In the genomic region with DNA sequence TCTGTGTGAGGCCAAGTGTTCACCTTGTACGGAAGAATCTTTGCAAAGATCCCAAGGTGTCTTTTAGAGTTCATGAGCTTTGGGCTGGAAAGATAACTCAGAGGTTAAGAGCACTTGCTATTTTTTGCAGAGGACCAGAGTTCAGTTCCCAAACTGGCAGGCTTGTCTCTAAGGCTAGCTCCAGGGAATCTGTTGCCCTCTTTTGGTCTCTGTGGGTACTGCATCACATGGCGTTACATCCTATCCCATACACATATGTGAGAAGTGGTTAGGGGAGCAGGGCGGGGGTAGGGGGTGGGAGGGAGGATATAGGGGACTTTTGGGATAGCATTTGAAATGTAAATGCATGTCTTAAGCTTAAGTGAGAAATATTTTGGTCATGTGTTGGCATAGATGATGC, we compare ENCODE assay signal across 9 mouse cellular contexts.
DNase-seq lines count a peak whose midpoint lies in the region; ATAC-seq and TF ChIP-seq lines count a peak whose summit lies in the region.
"Had no signal": no experiment of that assay in that cellular context is flagged by ENCODE, and none has a peak within 500 bp of the region (broad histone marks: within the 10 kb centered on the region; RNA-seq: fewer than 3 reads in every experiment).

No protein-coding gene starts in this region.

- ATAC-seq in hindbrain, embryonic 14.5 days (ENCODE audit: low FRiP score), result no peak
- no peak for ATAC-seq in hindbrain, embryonic 12.5 days (ENCODE audit: low FRiP score)

- H3K4me1 ChIP-seq in hindbrain, embryonic 14.5 days (replicated peaks; ENCODE audit: control insufficient read depth, insufficient read depth, low read length), result no peaks in the 10 kb centered on the region
- H3K4me1 ChIP-seq in hindbrain, embryonic 12.5 days, result no peaks in the 10 kb centered on the region
- no peaks in the 10 kb centered on the region for H3K4me1 ChIP-seq in E14TG2a.4 (replicated peaks; ENCODE audit: low read depth, low read length)
- H3K4me1 ChIP-seq: embryonic facial prominence, embryonic 13.5 days had no signal

- H3K36me3 ChIP-seq in hindbrain, embryonic 14.5 days (replicated peaks; ENCODE audit: control insufficient read depth, insufficient read depth), result no peaks in the 10 kb centered on the region
- no peaks in the 10 kb centered on the region for H3K36me3 ChIP-seq in hindbrain, embryonic 12.5 days
- no peaks in the 10 kb centered on the region for H3K36me3 ChIP-seq in E14TG2a.4 (ENCODE audit: insufficient read depth, low read length)
- H3K36me3 ChIP-seq: embryonic facial prominence, embryonic 13.5 days had no signal

- DNase-seq in hindbrain, embryonic 14.5 days (ENCODE audit: low spot score), result peak; percentile 30
- peak; percentile 83 for DNase-seq in ZHBTc4 (ENCODE audit: low read depth, low spot score)
- DNase-seq in hindlimb bud, embryonic 11.5 days (ENCODE audit: extremely low spot score, low read depth, low spot score), result peak; percentile 18
- peak; percentile 60 for DNase-seq in retina, postnatal 1 day
- no peak for DNase-seq in right cerebral cortex, adult 2 months (ENCODE audit: low spot score in 2 of 2)
- DNase-seq in spleen, postnatal 4 days (ENCODE audit: low spot score in 2 of 2), result no peak

- H3K27me3 ChIP-seq in hindbrain, embryonic 14.5 days (ENCODE audit: control insufficient read depth, insufficient read depth, low read length), result no peaks in the 10 kb centered on the region
- H3K27me3 ChIP-seq in hindbrain, embryonic 12.5 days, result no peaks in the 10 kb centered on the region
- H3K27me3 ChIP-seq in E14TG2a.4 (ENCODE audit: insufficient read depth, low read length), result no peaks in the 10 kb centered on the region
- H3K27me3 ChIP-seq: embryonic facial prominence, embryonic 13.5 days had no signal

- no peaks in the 10 kb centered on the region for H3K9me3 ChIP-seq in hindbrain, embryonic 14.5 days (ENCODE audit: control insufficient read depth, low read length)
- H3K9me3 ChIP-seq in hindbrain, embryonic 12.5 days (replicated peaks), result no peaks in the 10 kb centered on the region
- no peaks in the 10 kb centered on the region for H3K9me3 ChIP-seq in E14TG2a.4 (ENCODE audit: low read length)
- H3K9me3 ChIP-seq: embryonic facial prominence, embryonic 13.5 days had no signal

- H3K9ac ChIP-seq in hindbrain, embryonic 14.5 days, result no peak overlapping the region
- no peak overlapping the region for H3K9ac ChIP-seq in hindbrain, embryonic 12.5 days
- H3K9ac ChIP-seq: embryonic facial prominence, embryonic 13.5 days had no signal

- no peak overlapping the region for H3K4me2 ChIP-seq in hindbrain, embryonic 14.5 days (replicated peaks)
- H3K4me2 ChIP-seq in hindbrain, embryonic 12.5 days (replicated peaks), result no peak overlapping the region
- H3K4me2 ChIP-seq: embryonic facial prominence, embryonic 13.5 days had no signal

- no peak overlapping the region for H3K27ac ChIP-seq in hindbrain, embryonic 14.5 days
- no peak overlapping the region for H3K27ac ChIP-seq in hindbrain, embryonic 12.5 days
- H3K27ac ChIP-seq: embryonic facial prominence, embryonic 13.5 days had no signal

- 57% methylated on average over 3 of the region's 3 CpGs for WGBS in hindbrain, embryonic 14.5 days
- WGBS in hindbrain, embryonic 12.5 days, result 53% methylated on average over 3 of the region's 3 CpGs

- TF ChIP-seq CTCF in E14TG2a.4 (conservative IDR thresholded peaks at IDR 0.05; ENCODE audit: low read length), result peak; percentile 24

- H3K4me3 ChIP-seq in hindbrain, embryonic 14.5 days (replicated peaks; ENCODE audit: low read length), result no peak overlapping the region
- no peak overlapping the region for H3K4me3 ChIP-seq in hindbrain, embryonic 12.5 days
- H3K4me3 ChIP-seq in E14TG2a.4 (replicated peaks; ENCODE audit: low read length), result no peak overlapping the region
- H3K4me3 ChIP-seq: embryonic facial prominence, embryonic 13.5 days had no signal

Comparison
In these comparisons a context has a peak if more than half of its experiments do, and no peak if none do; other contexts are left out.
1. DNase-seq: peak in hindbrain, embryonic 14.5 days (single experiment), ZHBTc4 (single experiment), hindlimb bud, embryonic 11.5 days (single experiment) and retina, postnatal 1 day (single experiment); none in right cerebral cortex, adult 2 months (0 of 2) and spleen, postnatal 4 days (0 of 2).